Mouse (Mus musculus): ENCODE measurements around the gene Blm.

GRCm38 (mm10) chr7:80449620-80450091 is 85.3 kb downstream of the Blm start:
- TF ChIP-seq CTCF (IDR thresholded peaks at IDR 0.05; ENCODE audit: extremely low read depth, insufficient read length, insufficient replicate concordance, low read depth, low read length), result no peak
- no peak for TF ChIP-seq POLR2A (IDR thresholded peaks at IDR 0.05; ENCODE audit: low read depth, low read length)
